Mouse (Mus musculus) right cerebral cortex, postnatal 25 days (tissue): Measurements from ENCODE around the gene Zbtb20.
"Not testable (repeated sequence)": the region's sequence is repeated elsewhere in the genome, so short reads cannot be mapped to it uniquely, and the experiment has no call there.

Source experiments
- DNase-seq: peaks from one replicate; pipeline ENCODE4 v3.0.0; 2022

Zbtb20 gene

DNA sequence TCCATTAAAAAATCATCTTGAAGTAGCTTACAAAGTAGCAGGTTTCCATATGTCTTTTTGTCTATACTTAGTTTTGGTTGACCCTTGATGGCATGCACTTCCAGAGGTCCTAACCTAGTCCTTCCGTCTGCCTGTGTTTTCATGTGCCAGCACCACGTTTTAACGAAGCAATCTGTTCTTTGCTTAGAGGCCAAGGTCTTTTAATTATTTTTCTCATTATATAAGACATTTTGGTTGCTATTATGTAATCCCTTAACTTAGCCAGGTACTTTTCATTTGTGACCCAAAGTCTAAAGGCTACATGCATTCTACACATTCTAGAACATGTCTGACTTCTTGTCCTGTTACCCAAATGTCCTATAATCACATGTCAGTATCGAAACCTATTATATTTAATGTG, 35.6 kb downstream of the Zbtb20 start:
- DNase-seq, result no peak

- no peak for DNase-seq
Observed at GRCm38 (mm10) chr16:42911815-42912214, 36.1 kb downstream of the Zbtb20 start.

- DNase-seq, result no peak
Observed at GRCm38 (mm10) chr16:42913291-42913690, 37.6 kb downstream of the Zbtb20 start.

- peak; percentile 51 for DNase-seq
Observed at GRCm38 (mm10) chr16:42914457-42915085, 38.9 kb downstream of the Zbtb20 start.

DNA sequence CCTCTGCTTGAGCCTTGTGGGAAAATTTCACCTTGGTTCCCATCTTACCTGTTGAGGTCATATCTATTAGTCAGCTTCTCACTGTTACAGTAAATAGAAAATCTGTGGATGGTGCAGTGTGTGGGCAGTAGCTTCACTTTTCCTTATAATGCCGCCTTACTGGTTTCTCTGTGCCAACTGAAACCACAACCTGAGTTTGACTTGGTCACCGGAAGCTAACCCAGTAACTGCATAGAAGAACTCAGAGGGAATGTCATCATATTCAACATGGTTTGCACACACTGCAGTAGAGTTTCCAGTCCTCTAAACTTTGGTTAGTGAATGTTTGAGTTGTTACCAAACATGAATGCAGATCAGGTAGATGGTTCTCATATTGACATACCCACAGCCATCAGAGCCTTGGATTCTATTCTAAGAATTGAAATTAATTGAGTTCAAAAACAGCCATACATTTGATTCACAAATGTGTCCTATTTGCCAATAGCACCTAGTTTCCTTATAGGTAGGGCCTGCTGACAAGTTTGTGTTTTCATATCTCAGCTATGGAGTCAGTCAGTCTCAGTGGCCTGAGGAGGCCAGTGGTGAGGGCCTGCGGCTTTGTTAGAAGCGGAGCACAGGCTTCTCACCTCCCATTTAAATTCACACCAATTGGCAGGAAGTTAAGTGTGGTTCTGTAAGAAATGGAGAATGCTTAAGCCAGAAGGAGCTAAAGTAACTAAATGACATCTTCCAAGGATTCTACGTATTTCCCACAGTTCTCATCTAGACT, 44.5 kb downstream of the Zbtb20 start:
- DNase-seq, result no peak

- no peak for DNase-seq
Observed at GRCm38 (mm10) chr16:42921436-42921835, 45.8 kb downstream of the Zbtb20 start.

DNA sequence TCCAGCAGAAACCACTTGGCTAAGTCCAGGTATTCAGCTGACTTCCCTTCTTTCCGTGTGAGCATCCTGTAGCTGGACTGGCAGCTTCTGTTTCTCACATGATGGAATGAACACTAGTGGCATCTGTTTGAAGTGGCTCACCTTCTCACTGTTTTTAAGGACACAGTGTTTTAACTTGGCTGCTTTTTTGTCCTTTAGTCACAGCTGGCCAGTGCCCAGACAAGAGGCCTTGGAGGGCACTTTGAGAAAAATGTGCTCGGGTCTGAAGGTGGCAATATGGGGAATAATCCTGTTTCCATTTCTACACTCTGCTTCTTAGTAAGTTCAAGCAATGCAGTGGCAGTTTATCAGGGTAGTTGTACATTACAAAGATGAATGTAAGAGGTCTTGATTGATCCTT, 62.5 kb downstream of the Zbtb20 start:
- DNase-seq, result no peak

DNA sequence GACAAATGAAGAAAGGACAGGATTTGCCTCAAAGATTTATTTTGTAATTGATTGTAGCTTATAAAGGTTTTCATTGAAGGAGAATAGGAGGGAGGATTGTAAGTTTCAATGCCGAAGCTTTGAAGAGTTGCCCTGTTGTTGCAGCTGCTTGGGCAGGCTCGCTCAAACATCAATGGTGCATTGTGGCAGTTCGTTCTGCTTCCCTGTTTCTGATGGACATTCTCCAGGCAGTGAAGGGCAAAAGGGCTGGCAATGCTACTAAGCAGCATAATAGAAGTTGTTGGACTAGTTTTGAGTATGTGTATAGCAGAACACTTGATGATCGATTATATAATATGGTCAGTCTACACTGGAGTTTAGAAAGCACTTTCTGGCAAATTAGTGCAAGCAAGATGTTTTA, 71.3 kb downstream of the Zbtb20 start:
- DNase-seq, result no peak

- not testable (repeated sequence) for DNase-seq
Observed at GRCm38 (mm10) chr16:42955401-42955800, 79.7 kb downstream of the Zbtb20 start.

- no peak for DNase-seq
Observed at GRCm38 (mm10) chr16:42972872-42973271, 97.2 kb downstream of the Zbtb20 start.

GRCm38 (mm10) chr16:42998896-42999295, 123.2 kb downstream of the Zbtb20 start:
- DNase-seq, result no peak

- no peak for DNase-seq
Observed at GRCm38 (mm10) chr16:43026351-43026750, 150.7 kb downstream of the Zbtb20 start.

- DNase-seq, result no peak
Observed at GRCm38 (mm10) chr16:43029243-43029642, 153.6 kb downstream of the Zbtb20 start.

DNA sequence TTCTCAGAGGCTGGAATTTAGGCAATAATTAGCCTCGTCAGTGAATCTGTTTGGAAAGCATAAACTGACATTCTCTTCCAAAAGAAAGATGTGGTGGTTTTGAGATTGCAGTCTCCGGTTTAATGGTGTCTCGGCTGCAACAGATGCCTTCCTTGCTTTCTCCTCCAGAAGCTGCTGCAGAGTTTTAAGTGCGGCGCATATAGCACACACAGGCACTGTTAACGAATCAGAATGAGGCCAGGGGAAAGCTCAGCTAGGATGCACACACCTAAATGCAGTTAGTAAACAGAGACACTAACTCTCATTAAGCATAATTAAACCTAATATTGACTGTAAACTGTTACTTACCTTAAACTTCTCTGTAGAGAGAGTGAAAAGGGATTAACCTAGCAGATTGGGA, 160.0 kb downstream of the Zbtb20 start:
- DNase-seq, result no peak

DNA sequence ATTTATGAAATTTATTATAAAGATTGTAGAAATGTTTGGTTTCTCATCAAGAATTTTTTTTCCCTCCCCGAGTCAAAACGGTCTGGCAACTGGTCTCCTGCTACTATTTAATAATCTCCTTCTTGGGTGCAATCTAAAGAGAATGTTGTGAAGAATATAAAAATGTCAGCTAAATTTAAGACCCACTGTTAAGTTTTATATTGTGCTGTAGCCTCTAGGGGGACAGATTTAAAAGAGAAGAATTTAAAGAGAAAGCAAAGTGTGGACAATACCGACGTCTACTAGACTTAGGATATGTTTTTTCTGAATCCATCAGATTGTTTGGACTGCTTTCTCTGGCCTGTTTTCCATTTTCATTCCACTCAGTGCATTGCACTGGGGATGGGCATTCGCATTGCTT, 160.8 kb downstream of the Zbtb20 start:
- no peak for DNase-seq

DNA sequence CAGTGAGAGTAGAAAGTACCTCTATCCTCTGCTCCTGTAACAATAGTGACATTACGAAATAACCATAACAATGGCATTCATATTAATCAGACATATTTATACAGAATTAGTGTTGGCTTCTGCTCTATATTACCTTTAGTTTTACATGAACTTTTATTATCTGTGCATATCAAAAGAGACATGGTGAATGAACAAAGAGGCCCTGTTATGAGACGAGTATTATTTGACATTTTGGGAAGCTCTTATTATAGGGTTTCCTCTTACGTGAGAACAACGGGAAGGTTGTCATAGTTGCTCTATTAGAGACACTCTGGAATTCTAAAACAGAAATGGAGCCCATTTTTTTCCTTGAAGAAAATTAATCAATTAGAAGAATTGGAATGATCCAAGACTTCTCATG, 161.6 kb downstream of the Zbtb20 start:
- DNase-seq, result no peak

DNA sequence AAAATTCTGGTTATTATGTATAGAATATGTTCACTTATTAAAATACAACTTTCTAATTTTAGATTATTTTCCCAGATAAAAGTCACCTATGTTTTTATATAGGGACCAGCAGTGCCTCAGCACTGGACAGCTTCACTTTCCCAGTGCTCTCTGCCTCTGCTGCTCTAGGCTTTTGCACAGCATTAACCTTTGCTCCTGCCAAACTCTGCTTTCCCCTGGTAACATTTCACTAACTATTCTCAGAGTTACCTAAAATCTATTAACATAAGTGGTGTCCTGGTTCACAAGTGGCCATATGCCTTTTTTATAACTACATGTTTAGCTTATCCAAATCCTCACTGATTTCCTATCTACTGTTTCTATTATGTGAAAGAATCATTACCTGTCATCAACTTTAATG, 169.9 kb downstream of the Zbtb20 start:
- DNase-seq, result no peak

DNA sequence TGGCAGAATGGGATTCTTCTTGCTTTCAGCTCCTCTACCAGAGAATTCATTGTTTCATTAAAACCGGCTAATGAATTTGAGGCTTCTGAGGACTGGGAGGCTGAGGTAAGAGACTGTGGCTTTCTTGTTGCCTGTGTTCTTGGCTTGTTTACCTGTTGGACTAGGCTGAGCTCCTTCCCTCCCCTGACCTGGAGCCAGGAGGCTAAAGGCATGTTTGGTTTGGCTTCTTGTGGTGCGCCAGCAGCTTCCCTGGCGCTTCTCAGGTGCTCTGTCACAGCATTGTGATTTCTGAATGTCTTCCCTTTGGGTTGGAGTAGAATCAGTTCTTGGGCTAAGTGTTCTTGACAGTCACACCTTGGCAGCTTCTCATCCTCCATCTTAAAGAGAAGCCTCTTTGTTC, 171.0 kb downstream of the Zbtb20 start:
- DNase-seq, result no peak

- DNase-seq, result no peak
Observed at GRCm38 (mm10) chr16:43069666-43070295, 194.1 kb downstream of the Zbtb20 start.

DNA sequence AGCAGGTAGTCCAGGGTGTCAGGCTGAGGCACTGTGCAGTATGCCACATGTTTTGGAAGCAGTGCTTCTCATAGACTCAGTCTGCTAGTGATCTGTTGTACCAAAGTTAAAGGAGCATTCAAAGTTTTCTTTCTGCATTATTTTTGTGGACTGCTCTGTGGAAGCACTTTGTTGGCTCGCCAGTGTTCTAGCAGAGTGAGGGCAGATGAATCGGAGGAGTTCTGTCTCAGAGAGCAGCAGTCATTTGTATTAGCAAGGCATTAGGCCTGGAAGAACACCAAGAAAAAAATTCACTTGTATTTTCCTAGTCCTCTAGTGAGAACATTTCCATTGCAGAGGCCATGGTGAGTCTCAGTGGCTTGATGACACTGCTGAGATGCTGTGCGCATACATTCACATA, 196.2 kb downstream of the Zbtb20 start:
- DNase-seq, result no peak

DNA sequence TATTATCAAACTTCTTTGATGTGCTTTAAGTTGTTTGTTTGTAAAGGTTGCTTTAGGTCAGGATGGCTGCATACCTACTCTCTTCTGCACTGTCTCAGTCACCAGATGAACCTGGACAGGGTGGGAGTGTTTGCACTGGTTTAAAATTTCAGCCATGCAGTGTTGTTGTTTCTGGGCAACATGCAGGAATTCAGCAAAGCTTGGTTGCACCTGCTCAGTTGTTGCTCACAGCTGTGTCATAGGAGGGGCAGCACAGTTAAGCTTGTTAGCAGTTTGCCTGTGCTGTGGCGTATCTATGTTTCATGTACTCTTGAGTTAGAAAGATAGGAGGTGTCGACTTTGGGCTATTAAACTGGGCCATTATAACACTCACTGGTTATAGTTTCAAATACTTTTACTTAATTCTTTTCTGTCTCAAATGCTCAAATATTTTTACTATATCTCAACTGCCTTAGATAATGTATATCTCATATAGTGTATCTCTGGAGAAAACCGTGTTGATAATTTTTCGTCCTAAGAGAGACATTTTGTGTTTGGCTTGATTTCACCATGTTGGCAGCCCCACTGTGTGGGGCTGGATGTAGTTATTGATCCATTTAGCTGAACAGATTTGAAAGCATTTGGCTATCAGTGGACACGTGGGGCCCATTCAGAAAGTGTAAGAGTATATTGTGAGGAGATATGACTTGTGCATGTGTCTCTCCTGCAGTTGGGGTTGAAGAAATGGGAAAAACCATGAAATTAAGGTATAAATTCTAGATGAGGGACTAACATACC, 197.3 kb downstream of the Zbtb20 start:
- DNase-seq, result no peak

DNA sequence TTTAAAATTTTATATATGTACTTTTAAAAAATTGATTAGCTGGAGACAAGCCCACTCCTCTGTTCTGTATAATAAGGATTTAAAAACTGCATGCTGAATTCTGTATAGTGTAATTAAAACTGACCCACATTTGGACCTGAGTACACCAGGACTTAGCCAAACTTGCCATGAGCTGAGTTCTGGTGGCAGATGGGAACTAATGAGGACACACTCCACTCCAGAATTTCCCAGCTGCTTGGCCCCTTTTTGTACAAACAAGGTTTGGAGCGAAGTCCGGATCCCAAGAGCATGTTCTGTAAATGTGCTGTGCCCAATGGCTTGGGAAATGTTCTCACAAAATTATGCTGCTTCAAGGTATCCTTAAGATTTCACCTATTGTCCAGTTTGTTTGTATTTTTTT, 204.7 kb downstream of the Zbtb20 start:
- DNase-seq, result no peak

GRCm38 (mm10) chr16:43080923-43081702, 205.4 kb downstream of the Zbtb20 start:
- no peak for DNase-seq
